Mouse (Mus musculus) forebrain, embryonic 16.5 days (tissue): ENCODE data around the gene Tmem127. TPM values are rescaled to one million over a fixed set of nuclear protein-coding genes. Genes with fewer than 3 reads are reported as not detected.
"Not testable (repeated sequence)": the region's sequence is repeated elsewhere in the genome, so short reads cannot be mapped to it uniquely, and the experiment has no call there.

Experiments
- ATAC-seq: fragments of 200-750 bp; cut with Nextera tagmentation; 2 replicates; pipeline ENCODE4 v1.8.0; 2017; ENCODE audit warnings: mild to moderate bottlenecking, moderate library complexity
- H3K27ac ChIP-seq: fragments of 300-500 bp; sonication (generic); 2 replicates; pipeline ENCODE4 v1.5.1; 2014; ENCODE audit warnings: low read length, control low read depth
- H3K27me3 ChIP-seq: fragments of 300-500 bp; sonication (generic); replicated peaks from 2 replicates; pipeline ENCODE4 v1.6.1; 2014; ENCODE audit warnings: low read length; ENCODE audit not compliant: control insufficient read depth, insufficient read depth
- H3K36me3 ChIP-seq: fragments of 300-500 bp; sonication (generic); 2 replicates; pipeline ENCODE4 v1.6.1; 2014; ENCODE audit not compliant: control insufficient read depth, insufficient read depth
- H3K4me1 ChIP-seq: fragments of 300-500 bp; sonication (generic); replicated peaks from 2 replicates; pipeline ENCODE4 v1.6.1; 2014; ENCODE audit warnings: low read length; ENCODE audit not compliant: control insufficient read depth, insufficient read depth
- H3K4me2 ChIP-seq: fragments of 300-500 bp; sonication (generic); 2 replicates; pipeline ENCODE4 v1.6.1; 2014; ENCODE audit warnings: mild to moderate bottlenecking, low read length, control low read depth
- H3K4me3 ChIP-seq: fragments of 300-500 bp; sonication (generic); replicated peaks from 2 replicates; pipeline ENCODE4 v1.5.1; 2014; ENCODE audit warnings: mild to moderate bottlenecking, low read length, control low read depth
- H3K9ac ChIP-seq: fragments of 300-500 bp; sonication (generic); replicated peaks from 2 replicates; pipeline ENCODE4 v1.6.1; 2014; ENCODE audit warnings: low read depth, low read length, control low read depth
- H3K9me3 ChIP-seq: fragments of 300-500 bp; sonication (generic); 2 replicates; pipeline ENCODE4 v1.6.1; 2016; ENCODE audit warnings: low read length; ENCODE audit not compliant: control insufficient read depth
- WGBS: fragments of 180-500 bp; shearing (Covaris S2); extraction: QIAGEN DNeasy Blood & Tissue Kit; methylation state at CpG from one replicate; pipeline ENCODE4 v1.1.7; 2014; 5-methylcytosine and 5-hydroxymethylcytosine counted together
- polyA plus RNA-seq: library from polyadenylated mRNA; unstranded; fragments of >200 nt; fragmentation: Nextera tagmentation; extraction: Ambion mirVana; gene quantifications from 2 replicates; pipeline ENCODE4 v1.2.1, GENCODE M21; 2015

The Tmem127 gene
- polyA plus RNA-seq, 1 experiment from 2014 or later = 49.0 TPM

- H3K4me3 ChIP-seq = no peak overlapping the region
- no peak overlapping the region for H3K4me2 ChIP-seq
- peaks cover 20% of the 10 kb centered on the region for H3K4me1 ChIP-seq
- WGBS = 69% methylated on average over 5 of the region's 5 CpGs
- H3K9me3 ChIP-seq = no peaks in the 10 kb centered on the region
- no peaks in the 10 kb centered on the region for H3K27me3 ChIP-seq
- no peak overlapping the region for H3K9ac ChIP-seq
- no peak overlapping the region for H3K27ac ChIP-seq
- ATAC-seq = no peak
- H3K36me3 ChIP-seq = no peaks in the 10 kb centered on the region
Observed at GRCm38 (mm10) chr2:127275551-127276320, 28.0 kb downstream of the Tmem127 start.

- H3K4me2 ChIP-seq = no peak overlapping the region
- peaks cover 9% of the 10 kb centered on the region for H3K4me1 ChIP-seq
- H3K4me3 ChIP-seq = no peak overlapping the region
- H3K9ac ChIP-seq = no peak overlapping the region
- H3K27me3 ChIP-seq = no peaks in the 10 kb centered on the region
- no peaks in the 10 kb centered on the region for H3K36me3 ChIP-seq
- H3K9me3 ChIP-seq = no peaks in the 10 kb centered on the region
- no peak for ATAC-seq
- no peak overlapping the region for H3K27ac ChIP-seq
Observed at GRCm38 (mm10) chr2:127278162-127278561, 30.5 kb downstream of the Tmem127 start.

- Histone ChIP-seq H3K4me1 (no peaks in the 10 kb centered on the region), H3K27me3 (no peaks in the 10 kb centered on the region), H3K4me3 (no peak overlapping the region), H3K9ac (no peak overlapping the region), H3K27ac (no peak overlapping the region), H3K4me2 (no peak overlapping the region), H3K36me3 (peaks cover 34% of the 10 kb centered on the region), H3K9me3 (no peaks in the 10 kb centered on the region)
- no peak for ATAC-seq
- 89% methylated on average over 4 of the region's 4 CpGs for WGBS
Observed at GRCm38 (mm10) chr2:127292250-127292649, 44.5 kb downstream of the Tmem127 start.

- Histone ChIP-seq H3K4me3 (no peak overlapping the region), H3K27ac (no peak overlapping the region), H3K4me2 (no peak overlapping the region), H3K4me1 (no peaks in the 10 kb centered on the region), H3K9ac (no peak overlapping the region), H3K9me3 (no peaks in the 10 kb centered on the region), H3K36me3 (peaks cover 36% of the 10 kb centered on the region), H3K27me3 (no peaks in the 10 kb centered on the region)
- WGBS = 93% methylated on average over 7 of the region's 7 CpGs
- no peak for ATAC-seq
Observed at GRCm38 (mm10) chr2:127297001-127297805, 49.5 kb downstream of the Tmem127 start.

- ATAC-seq = no peak
- H3K4me1 ChIP-seq = no peaks in the 10 kb centered on the region
- no peaks in the 10 kb centered on the region for H3K9me3 ChIP-seq
- no peak overlapping the region for H3K27ac ChIP-seq
- H3K9ac ChIP-seq = no peak overlapping the region
- WGBS = 97% methylated on average over 1 of the region's 1 CpGs
- no peaks in the 10 kb centered on the region for H3K27me3 ChIP-seq
- peaks cover 34% of the 10 kb centered on the region for H3K36me3 ChIP-seq
- no peak overlapping the region for H3K4me2 ChIP-seq
- no peak overlapping the region for H3K4me3 ChIP-seq
Observed at GRCm38 (mm10) chr2:127298056-127298455, 50.3 kb downstream of the Tmem127 start.

GRCm38 (mm10) chr2:127300701-127301100 is 53.0 kb downstream of the Tmem127 start:
- Histone ChIP-seq H3K9me3 (no peaks in the 10 kb centered on the region), H3K9ac (no peak overlapping the region), H3K4me2 (no peak overlapping the region), H3K27me3 (no peaks in the 10 kb centered on the region), H3K27ac (no peak overlapping the region), H3K36me3 (peaks cover 19% of the 10 kb centered on the region), H3K4me1 (no peaks in the 10 kb centered on the region), H3K4me3 (no peak overlapping the region)
- no peak for ATAC-seq
- WGBS = 93% methylated on average over 3 of the region's 3 CpGs

- Histone ChIP-seq H3K9ac (no peak overlapping the region), H3K36me3 (peaks cover 17% of the 10 kb centered on the region), H3K4me1 (no peaks in the 10 kb centered on the region), H3K4me2 (no peak overlapping the region), H3K27me3 (no peaks in the 10 kb centered on the region), H3K9me3 (no peaks in the 10 kb centered on the region), H3K4me3 (no peak overlapping the region), H3K27ac (no peak overlapping the region)
- ATAC-seq = no peak
- 91% methylated on average over 3 of the region's 3 CpGs for WGBS
Observed at GRCm38 (mm10) chr2:127301883-127302282, 54.2 kb downstream of the Tmem127 start.

- not testable (repeated sequence) for H3K9me3 ChIP-seq, H3K27me3 ChIP-seq, H3K9ac ChIP-seq, H3K4me1 ChIP-seq, ATAC-seq, H3K4me2 ChIP-seq, H3K27ac ChIP-seq, H3K36me3 ChIP-seq, H3K4me3 ChIP-seq
- WGBS = 93% methylated on average over 4 of the region's 4 CpGs
Observed at GRCm38 (mm10) chr2:127304192-127304591, 56.5 kb downstream of the Tmem127 start.

- H3K9me3 ChIP-seq = no peaks in the 10 kb centered on the region
- H3K27me3 ChIP-seq = no peaks in the 10 kb centered on the region
- H3K4me1 ChIP-seq = no peaks in the 10 kb centered on the region
- no peak overlapping the region for H3K9ac ChIP-seq
- 88% methylated on average over 3 of the region's 3 CpGs for WGBS
- no peak overlapping the region for H3K4me3 ChIP-seq
- H3K4me2 ChIP-seq = no peak overlapping the region
- H3K36me3 ChIP-seq = peaks cover 3% of the 10 kb centered on the region; the same call in 1 of the 2 replicates
- no peak for ATAC-seq
- H3K27ac ChIP-seq = no peak overlapping the region
Observed at GRCm38 (mm10) chr2:127304609-127305210, 57.0 kb downstream of the Tmem127 start.
